Mouse (Mus musculus): Measurements from ENCODE around the gene Ubap1. TPM values are rescaled to one million over a fixed set of nuclear protein-coding genes. Genes with fewer than 3 reads are reported as not detected.

Ubap1 gene
- polyA plus RNA-seq, 1 experiment from 2014 or later: 49.7 TPM

- no peak overlapping the region for H3K4me3 ChIP-seq
- no peaks in the 10 kb centered on the region for H3K4me1 ChIP-seq
- no peak overlapping the region for H3K4me2 ChIP-seq
- no peaks in the 10 kb centered on the region for H3K9me3 ChIP-seq
- 88% methylated on average over 7 of the region's 7 CpGs for WGBS
- peaks cover 13% of the 10 kb centered on the region for H3K36me3 ChIP-seq
- H3K27ac ChIP-seq: no peak overlapping the region
- no peaks in the 10 kb centered on the region for H3K27me3 ChIP-seq
- H3K9ac ChIP-seq: no peak overlapping the region
- ATAC-seq (ENCODE audit: insufficient number of reproducible peaks, low FRiP score, low TSS enrichment, low read depth): no peak
Observed at GRCm38 (mm10) chr4:41359358-41359757, 10.6 kb downstream of the Ubap1 start.

DNA sequence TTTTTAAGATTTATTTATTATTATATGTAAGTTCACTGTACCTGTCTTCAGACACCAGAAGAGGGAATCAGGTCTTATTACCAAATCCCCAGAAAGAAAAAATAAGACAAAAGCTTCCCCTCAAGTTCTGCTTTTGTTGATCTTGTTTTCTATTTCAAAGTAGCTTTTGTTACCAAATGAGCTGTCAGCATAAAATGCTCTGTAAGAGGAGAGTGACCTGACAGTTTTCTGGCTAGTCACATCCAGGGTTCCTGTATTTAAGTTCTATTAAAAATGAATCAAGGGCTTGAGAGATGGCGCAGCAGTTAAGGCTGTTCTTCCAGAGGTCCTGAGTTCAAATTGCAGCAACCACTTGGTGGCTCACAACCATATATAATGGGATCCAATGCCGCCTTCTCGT is 12.3 kb downstream of the Ubap1 start:
- Histone ChIP-seq H3K9me3 (no peaks in the 10 kb centered on the region), H3K27me3 (no peaks in the 10 kb centered on the region), H3K36me3 (peaks cover 8% of the 10 kb centered on the region), H3K27ac (no peak overlapping the region), H3K4me2 (no peak overlapping the region), H3K4me1 (no peaks in the 10 kb centered on the region), H3K4me3 (no peak overlapping the region), H3K9ac (no peak overlapping the region)
- no peak for ATAC-seq (ENCODE audit: insufficient number of reproducible peaks, low FRiP score, low TSS enrichment, low read depth)
- WGBS: 98% methylated on average over 3 of the region's 3 CpGs

GRCm38 (mm10) chr4:41368198-41368597 is 19.4 kb downstream of the Ubap1 start:
- H3K4me2 ChIP-seq: no peak overlapping the region
- no peak overlapping the region for H3K4me3 ChIP-seq
- WGBS: 90% methylated on average over 4 of the region's 4 CpGs
- H3K9me3 ChIP-seq: no peaks in the 10 kb centered on the region
- H3K27me3 ChIP-seq: no peaks in the 10 kb centered on the region
- no peaks in the 10 kb centered on the region for H3K4me1 ChIP-seq
- no peak for ATAC-seq (ENCODE audit: insufficient number of reproducible peaks, low FRiP score, low TSS enrichment, low read depth)
- H3K36me3 ChIP-seq: peaks cover 39% of the 10 kb centered on the region
- H3K9ac ChIP-seq: no peak overlapping the region
- H3K27ac ChIP-seq: no peak overlapping the region

DNA sequence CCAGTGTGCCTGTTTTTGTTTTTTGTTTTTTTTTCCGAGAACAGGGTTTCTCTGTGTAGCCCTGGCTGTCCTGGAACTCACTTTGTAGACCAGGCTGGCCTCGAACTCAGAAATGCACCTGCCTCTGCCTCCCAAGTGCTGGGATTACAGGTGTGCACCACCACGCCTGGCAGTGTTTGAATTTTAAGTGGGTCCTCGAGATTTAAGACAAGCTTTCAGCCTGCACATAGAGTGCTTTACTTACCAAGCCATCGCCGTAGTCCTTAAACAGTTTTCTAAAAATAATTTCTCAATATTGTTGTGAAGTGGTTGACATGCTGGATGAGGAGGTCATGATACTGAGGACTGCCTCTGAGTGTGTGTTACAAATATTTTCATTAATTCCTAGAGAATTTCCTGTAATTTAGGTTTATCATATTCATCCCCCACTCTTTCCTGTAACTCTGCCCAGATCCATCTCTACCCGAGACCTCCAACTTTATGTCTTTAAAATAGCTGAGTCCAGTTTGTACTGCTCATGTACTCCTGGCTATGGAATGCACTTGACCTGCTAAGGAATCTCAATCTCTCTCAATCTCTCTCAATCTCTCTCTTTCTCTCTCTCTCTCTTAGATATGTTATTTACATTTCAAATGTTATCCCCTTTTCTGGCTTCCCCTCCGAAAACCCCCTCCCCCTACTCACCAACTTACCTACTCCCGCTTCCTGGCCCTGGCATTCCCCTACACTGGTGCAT is 21.1 kb downstream of the Ubap1 start:
- WGBS: 91% methylated on average over 9 of the region's 9 CpGs

GRCm38 (mm10) chr4:41377567-41377966 is 28.8 kb downstream of the Ubap1 start:
- no peak for ATAC-seq (ENCODE audit: insufficient number of reproducible peaks, low FRiP score, low TSS enrichment, low read depth)
- Histone ChIP-seq H3K4me2 (no peak overlapping the region), H3K9me3 (no peaks in the 10 kb centered on the region), H3K9ac (no peak overlapping the region), H3K27ac (no peak overlapping the region), H3K27me3 (no peaks in the 10 kb centered on the region), H3K36me3 (peaks cover 74% of the 10 kb centered on the region), H3K4me3 (no peak overlapping the region), H3K4me1 (no peaks in the 10 kb centered on the region)

More for the DNA sequence above, 21.1 kb downstream of the Ubap1 start:
- Histone ChIP-seq H3K4me1 (no peaks in the 10 kb centered on the region), H3K36me3 (peaks cover 45% of the 10 kb centered on the region), H3K9ac (no peak overlapping the region), H3K27ac (no peak overlapping the region), H3K4me2 (no peak overlapping the region), H3K9me3 (no peaks in the 10 kb centered on the region), H3K4me3 (no peak overlapping the region), H3K27me3 (no peaks in the 10 kb centered on the region)
- no peak for ATAC-seq (ENCODE audit: insufficient number of reproducible peaks, low FRiP score, low TSS enrichment, low read depth)

GRCm38 (mm10) chr4:41381213-41381950 is 32.6 kb downstream of the Ubap1 start:
- Histone ChIP-seq H3K4me3 (no peak overlapping the region), H3K27me3 (no peaks in the 10 kb centered on the region), H3K4me1 (no peaks in the 10 kb centered on the region), H3K4me2 (no peak overlapping the region), H3K27ac (no peak overlapping the region), H3K9me3 (no peaks in the 10 kb centered on the region), H3K9ac (no peak overlapping the region), H3K36me3 (peaks cover 64% of the 10 kb centered on the region)
- no peak for ATAC-seq (ENCODE audit: insufficient number of reproducible peaks, low FRiP score, low TSS enrichment, low read depth)
- 95% methylated on average over 5 of the region's 5 CpGs for WGBS

DNA sequence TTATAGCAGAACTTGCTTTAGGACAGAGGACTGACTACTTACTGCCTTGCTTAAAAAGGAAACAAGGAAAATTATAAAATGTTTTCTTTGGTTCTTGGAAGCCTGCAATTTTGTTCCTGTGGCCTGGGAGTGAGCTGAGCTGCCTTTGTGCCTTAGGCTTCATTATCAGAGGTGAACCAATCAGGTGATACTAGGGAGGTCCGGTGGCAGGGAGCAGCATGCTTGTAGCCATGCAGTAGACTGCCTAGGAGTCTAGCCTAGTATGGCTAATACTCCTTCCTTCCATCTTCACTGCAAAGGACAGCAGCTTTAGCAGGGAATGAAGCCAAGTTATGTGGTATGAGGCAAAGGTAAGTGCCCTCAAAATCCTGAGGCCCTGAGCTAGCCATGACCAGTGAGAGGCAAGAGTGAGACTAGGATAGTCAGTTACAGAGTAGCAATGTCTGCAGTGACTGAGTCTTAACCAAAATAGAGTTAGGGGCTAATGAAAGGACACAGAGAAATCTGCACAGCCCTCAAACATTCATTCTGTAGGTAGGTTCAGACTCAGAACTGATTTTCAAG is 37.7 kb downstream of the Ubap1 start:
- peak; percentile 44; the same call in 1 of the 2 replicates for ATAC-seq (ENCODE audit: insufficient number of reproducible peaks, low FRiP score, low TSS enrichment, low read depth)
- Histone ChIP-seq H3K27ac (no peak overlapping the region), H3K27me3 (no peaks in the 10 kb centered on the region), H3K4me3 (no peak overlapping the region), H3K9ac (no peak overlapping the region), H3K4me2 (no peak overlapping the region), H3K4me1 (no peaks in the 10 kb centered on the region), H3K36me3 (peaks cover 64% of the 10 kb centered on the region), H3K9me3 (no peaks in the 10 kb centered on the region)
- 71% methylated on average over 1 of the region's 1 CpGs for WGBS

DNA sequence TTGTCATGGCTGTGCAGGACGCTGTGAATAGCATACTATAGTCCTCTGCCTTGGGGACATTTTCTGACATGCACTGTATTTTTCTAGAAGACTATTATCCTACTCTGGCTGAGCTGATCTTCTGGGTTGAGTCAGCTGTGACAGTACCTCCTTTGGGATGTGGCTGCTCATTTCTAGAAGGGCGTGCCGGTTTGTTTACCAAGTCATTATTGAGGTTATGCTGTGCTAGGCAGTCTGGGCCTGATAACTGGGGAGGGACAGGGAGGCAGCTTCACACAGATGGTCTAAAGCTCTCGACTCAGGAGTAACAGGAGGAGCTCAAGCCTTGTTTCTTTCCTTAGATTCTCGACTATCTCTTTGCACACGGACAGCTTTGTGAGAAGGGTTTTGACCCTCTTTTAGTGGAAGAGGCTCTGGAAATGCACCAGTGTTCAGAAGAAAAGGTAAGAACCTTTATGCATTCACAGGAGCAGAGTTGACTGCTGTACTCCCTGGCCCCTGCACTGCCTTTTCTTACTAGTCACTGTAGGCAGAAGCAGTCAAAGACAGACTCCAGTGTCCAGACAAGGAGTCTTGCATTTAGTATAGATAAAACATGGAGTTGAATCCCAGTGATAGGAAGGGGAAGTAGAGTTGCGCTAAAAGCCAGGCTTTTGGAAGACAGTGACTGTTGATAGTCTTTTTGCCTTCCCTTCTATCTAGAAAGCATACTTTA is 39.1 kb downstream of the Ubap1 start:
- H3K4me1 ChIP-seq: no peaks in the 10 kb centered on the region
- no peak overlapping the region for H3K27ac ChIP-seq
- H3K9ac ChIP-seq: no peak overlapping the region
- 78% methylated on average over 7 of the region's 7 CpGs for WGBS
- H3K4me3 ChIP-seq: no peak overlapping the region
- ATAC-seq (ENCODE audit: insufficient number of reproducible peaks, low FRiP score, low TSS enrichment, low read depth): no peak
- H3K9me3 ChIP-seq: no peaks in the 10 kb centered on the region
- H3K27me3 ChIP-seq: no peaks in the 10 kb centered on the region
- peaks cover 67% of the 10 kb centered on the region for H3K36me3 ChIP-seq
- no peak overlapping the region for H3K4me2 ChIP-seq

DNA sequence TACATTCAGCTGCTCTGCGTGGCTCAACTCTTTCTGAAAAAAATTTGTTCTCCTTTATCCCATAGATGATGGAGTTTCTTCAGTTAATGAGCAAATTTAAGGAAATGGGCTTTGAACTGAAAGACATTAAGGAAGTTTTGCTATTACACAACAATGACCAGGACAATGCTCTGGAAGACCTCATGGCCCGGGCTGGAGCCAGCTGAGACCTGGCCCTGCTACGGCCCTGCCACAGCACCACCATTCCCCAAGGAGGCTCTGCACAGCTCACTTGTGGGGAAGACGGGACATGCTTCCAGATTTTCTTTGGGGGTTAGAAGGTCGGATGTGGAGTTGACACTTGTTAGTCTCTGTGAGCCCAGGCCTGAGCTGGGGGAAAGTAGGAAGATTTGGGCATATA is 39.8 kb downstream of the Ubap1 start:
- no peak overlapping the region for H3K4me2 ChIP-seq
- H3K36me3 ChIP-seq: peaks cover 70% of the 10 kb centered on the region
- H3K27ac ChIP-seq: no peak overlapping the region
- no peak overlapping the region for H3K4me3 ChIP-seq
- H3K4me1 ChIP-seq: no peaks in the 10 kb centered on the region
- no peaks in the 10 kb centered on the region for H3K9me3 ChIP-seq
- WGBS: 84% methylated on average over 5 of the region's 5 CpGs
- H3K9ac ChIP-seq: no peak overlapping the region
- H3K27me3 ChIP-seq: no peaks in the 10 kb centered on the region
- ATAC-seq (ENCODE audit: insufficient number of reproducible peaks, low FRiP score, low TSS enrichment, low read depth): no peak

- H3K9ac ChIP-seq: no peak overlapping the region
- no peak overlapping the region for H3K4me3 ChIP-seq
- no peak for ATAC-seq (ENCODE audit: insufficient number of reproducible peaks, low FRiP score, low TSS enrichment, low read depth)
- no peaks in the 10 kb centered on the region for H3K4me1 ChIP-seq
- H3K36me3 ChIP-seq: peaks cover 75% of the 10 kb centered on the region
- 84% methylated on average over 5 of the region's 5 CpGs for WGBS
- H3K27ac ChIP-seq: no peak overlapping the region
- H3K27me3 ChIP-seq: no peaks in the 10 kb centered on the region
- no peaks in the 10 kb centered on the region for H3K9me3 ChIP-seq
- H3K4me2 ChIP-seq: no peak overlapping the region
Observed at GRCm38 (mm10) chr4:41389240-41389639, 40.4 kb downstream of the Ubap1 start.

- no peak overlapping the region for H3K27ac ChIP-seq
- H3K36me3 ChIP-seq: peaks cover 82% of the 10 kb centered on the region
- H3K4me3 ChIP-seq: no peak overlapping the region
- H3K4me2 ChIP-seq: no peak overlapping the region
- no peak overlapping the region for H3K9ac ChIP-seq
- no peak for ATAC-seq (ENCODE audit: insufficient number of reproducible peaks, low FRiP score, low TSS enrichment, low read depth)
- H3K27me3 ChIP-seq: no peaks in the 10 kb centered on the region
- WGBS: 19% methylated on average over 3 of the region's 3 CpGs
- H3K4me1 ChIP-seq: no peaks in the 10 kb centered on the region
- no peaks in the 10 kb centered on the region for H3K9me3 ChIP-seq
Observed at GRCm38 (mm10) chr4:41390122-41390521, 41.3 kb downstream of the Ubap1 start.

DNA sequence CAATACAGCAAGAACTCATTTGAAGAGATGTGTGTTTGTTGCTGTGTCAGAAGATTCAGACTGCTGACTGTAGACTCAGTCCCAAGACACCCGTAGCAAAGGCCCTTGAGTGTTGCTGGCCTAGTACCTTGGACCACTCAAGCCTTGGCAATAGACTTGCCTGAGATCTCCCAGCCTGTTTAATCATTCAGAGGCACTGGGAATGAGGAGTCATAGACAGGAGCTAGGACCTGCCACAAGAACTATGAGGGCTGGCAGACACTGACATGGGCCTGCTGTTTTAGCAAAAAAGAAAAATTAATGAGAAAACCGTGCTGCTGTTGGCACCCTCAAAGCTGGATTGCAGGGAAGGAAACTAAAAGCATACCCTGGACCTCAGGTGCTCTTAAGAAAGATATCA is 42.2 kb downstream of the Ubap1 start:
- Histone ChIP-seq H3K9me3 (no peaks in the 10 kb centered on the region), H3K4me1 (no peaks in the 10 kb centered on the region), H3K4me2 (no peak overlapping the region), H3K27ac (no peak overlapping the region), H3K9ac (no peak overlapping the region), H3K4me3 (no peak overlapping the region), H3K27me3 (no peaks in the 10 kb centered on the region), H3K36me3 (peaks cover 85% of the 10 kb centered on the region)
- ATAC-seq (ENCODE audit: insufficient number of reproducible peaks, low FRiP score, low TSS enrichment, low read depth): no peak
- WGBS: 86% methylated on average over 2 of the region's 2 CpGs

Data from limb, embryonic 15.5 days (tissue).